Mouse (Mus musculus): Measurements from ENCODE around the gene Grik5.

Grik5 gene

DNA sequence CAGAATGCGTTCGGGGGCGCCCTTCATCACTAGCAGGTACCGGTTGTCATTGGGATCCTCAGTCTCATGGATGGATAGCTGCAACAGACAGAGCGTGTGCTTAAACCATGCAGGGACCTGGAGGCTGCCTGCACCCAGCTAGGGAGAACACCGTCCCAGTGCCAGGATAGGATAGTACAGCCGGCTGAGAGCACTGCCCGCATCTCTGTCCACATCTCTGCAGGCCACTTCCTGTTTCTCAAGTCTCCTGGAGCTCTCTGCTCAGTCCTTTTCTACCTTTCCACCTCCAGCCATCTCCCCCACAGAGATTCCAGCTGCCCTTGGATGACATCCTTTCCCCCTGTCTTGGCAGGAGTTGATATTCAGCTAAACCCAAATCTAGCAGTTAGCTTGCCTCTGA lies 81.7 kb downstream of the Grik5 start:
- DNase-seq (ENCODE audit: low spot score in 2 of 2): no peak

DNA sequence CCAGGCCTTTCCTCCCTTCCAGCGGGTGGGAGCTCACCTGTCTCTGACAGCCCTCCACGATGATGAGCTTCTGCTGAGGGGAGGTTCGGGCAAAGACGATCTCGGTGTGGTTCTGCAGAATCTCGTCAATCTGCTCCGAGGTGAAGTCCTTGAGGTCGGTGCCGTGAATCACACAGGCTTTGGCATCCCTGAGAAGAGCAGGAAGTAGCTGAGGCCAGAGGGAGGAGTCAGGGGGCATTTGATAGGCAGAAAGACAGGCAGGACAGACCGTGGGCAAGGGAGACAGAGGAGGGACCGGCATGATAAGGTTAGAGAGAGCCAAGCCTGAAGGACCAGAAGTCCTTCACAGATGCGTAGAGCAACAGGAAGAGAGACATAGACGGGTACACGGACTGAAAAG lies 84.2 kb downstream of the Grik5 start:
- no peak for DNase-seq (ENCODE audit: low spot score in 2 of 2)

DNA sequence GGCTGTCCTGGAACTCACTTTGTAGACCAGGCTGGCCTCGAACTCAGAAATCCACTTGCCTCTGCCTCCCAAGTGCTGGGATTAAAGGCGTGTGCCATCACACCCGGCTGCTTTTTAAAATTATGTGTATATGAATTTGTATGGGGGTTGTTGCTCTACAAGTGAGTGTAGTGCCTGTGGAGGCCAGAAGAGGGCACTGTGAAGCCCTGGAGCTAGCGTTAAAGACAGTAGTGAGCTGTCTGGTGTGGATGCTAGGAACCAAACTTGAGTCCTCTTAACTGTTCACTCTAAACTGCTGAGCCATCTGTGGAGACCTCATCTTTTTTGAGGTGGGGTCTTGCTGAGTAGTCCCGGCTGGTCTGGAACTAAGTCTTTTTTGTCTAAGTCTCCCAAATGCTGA lies 86.3 kb downstream of the Grik5 start:
- DNase-seq (ENCODE audit: low spot score in 2 of 2): no peak

DNA sequence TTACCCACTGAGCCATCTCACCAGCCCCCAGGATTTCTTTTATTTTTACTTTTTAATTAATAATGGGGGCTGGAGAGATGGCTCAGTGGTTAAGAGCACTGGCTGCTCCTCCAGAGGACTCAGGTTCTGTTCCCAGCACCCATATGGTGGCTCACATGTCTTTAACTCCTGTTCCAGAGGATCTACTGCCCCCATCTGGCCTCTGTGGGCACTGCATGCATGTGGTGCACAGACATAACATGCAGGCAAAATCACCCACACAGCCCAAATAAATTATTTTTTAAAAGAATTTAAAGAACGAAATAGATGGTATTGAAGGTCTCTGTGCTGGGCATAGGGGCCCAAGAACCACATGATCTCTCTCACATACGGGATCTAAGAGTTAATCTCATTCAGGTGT lies 87.8 kb downstream of the Grik5 start:
- DNase-seq (ENCODE audit: low spot score in 2 of 2): no peak

DNA sequence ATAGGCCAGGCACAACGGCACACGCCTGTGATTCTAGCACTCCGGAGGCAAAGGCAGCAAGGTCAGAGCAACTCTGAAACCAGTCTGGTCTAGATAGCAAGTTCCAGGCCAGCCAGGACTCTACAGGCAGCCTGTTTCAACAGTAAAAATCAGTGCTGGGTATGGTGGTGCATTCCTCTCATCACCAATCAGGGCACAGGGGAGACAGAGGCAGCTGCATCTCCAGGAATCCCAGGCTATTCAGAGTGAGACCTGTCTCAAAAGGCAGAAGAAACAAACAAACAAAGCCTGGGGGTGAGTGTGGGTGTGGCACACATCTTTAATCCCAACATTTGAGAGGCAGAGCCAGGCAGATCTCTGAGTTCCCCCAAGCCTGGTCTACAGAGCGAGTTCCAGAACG lies 88.8 kb downstream of the Grik5 start:
- no peak for DNase-seq (ENCODE audit: low spot score in 2 of 2)

GRCm38 (mm10) chr7:24980439-24980838 lies 91.7 kb downstream of the Grik5 start:
- DNase-seq (ENCODE audit: low spot score in 2 of 2): no peak

GRCm38 (mm10) chr7:24978781-24979180 lies 93.4 kb downstream of the Grik5 start:
- DNase-seq (ENCODE audit: low spot score in 2 of 2): no peak

DNA sequence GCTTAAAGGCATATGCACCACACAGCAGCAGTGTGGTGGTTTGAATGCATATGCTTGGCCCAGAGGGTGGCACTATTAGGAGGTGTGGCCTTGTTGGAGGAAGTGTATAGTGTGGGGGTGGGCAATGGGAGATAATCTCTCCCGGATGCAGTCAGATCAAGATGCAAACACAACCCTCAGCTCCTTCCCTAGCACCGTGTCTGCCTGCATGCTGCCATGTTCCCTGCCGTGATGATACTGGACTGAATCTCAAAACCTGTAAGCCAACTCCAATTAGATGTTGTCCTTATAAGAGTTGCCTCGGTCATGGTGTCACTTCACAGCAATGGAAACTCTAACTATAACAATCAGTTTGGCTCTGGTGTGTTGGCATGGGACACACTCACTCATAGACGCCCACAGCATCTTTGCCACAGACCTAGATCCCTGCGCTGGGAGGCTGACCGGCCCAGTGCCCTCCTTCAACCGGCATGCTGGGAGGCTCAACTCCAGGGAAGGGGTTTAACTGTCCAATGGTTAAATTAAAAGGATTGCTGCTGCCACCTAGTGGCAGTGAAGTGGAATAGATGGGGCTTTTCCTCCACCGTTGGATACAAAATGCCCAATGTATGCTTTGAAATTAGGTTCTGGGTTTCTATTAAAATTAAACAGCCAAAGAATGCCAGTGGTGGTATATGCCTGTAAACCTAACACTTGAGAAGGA lies 97.1 kb downstream of the Grik5 start:
- no peak for DNase-seq (ENCODE audit: low spot score in 2 of 2)

GRCm38 (mm10) chr7:24973902-24974301 lies 98.2 kb downstream of the Grik5 start:
- no peak for DNase-seq (ENCODE audit: low spot score in 2 of 2)

DNA sequence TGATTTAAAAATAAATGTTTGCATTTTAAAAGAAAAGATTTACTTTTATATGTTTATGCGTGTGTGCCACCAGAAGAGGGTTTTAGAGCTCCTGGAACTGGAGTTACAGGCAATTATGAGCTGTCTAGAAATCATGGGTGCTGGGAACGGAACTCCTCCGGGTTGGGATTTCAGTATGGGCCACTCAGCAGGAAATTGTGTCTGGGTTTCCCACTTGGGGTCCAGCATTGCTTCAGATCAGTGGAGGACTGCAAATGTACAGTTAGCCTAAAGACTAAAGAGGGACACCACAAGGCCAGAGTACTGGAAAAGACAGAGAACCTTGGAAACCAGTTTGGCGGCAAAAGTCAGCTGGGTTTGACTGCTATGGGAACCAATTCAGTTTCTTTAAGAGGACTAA lies 98.9 kb downstream of the Grik5 start:
- no peak for DNase-seq (ENCODE audit: low spot score in 2 of 2)

GRCm38 (mm10) chr7:24971972-24972893 lies 99.9 kb downstream of the Grik5 start, which contains the start of gene Rabac1:
Gene Rabac1 (minus strand): TSS chr7:24972754.
- peak; percentile 92 to 96 for DNase-seq (ENCODE audit: low spot score in 2 of 2)

DNA sequence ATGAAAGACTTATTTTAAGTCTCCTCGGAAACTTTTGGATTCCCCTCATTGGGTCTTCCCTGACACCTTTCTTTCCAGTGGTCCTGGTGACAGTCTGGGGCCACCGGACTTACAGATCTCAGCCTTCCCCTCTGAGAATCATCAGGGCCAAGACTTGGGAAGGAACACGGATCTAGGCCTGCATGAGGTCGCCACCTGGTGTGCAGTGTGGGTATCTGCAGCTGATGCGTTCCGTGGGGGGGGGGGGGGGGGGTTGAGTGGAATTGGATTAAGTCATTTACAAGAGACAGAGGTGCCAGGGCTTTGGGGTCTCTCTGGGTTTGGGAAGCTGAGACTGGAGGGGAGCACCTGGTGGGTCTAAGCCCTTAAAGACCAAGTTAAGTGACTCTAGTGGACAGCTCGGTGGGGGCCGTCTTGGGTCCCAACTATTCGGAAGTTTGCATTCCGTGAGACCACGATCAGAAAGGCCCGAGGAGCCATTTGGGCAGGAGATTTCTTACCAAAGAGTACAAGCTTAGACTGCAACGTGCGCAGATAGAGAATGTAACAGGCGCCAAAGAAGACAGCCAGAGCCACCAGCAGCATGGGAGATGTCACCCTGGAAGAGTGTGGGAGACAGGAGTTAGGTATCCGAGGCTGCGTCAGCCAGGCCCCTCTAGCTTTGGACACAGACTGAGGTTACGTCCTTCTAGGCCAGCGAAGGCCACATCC lies 100.7 kb downstream of the Grik5 start:
- DNase-seq (ENCODE audit: low spot score in 2 of 2): no peak

DNA sequence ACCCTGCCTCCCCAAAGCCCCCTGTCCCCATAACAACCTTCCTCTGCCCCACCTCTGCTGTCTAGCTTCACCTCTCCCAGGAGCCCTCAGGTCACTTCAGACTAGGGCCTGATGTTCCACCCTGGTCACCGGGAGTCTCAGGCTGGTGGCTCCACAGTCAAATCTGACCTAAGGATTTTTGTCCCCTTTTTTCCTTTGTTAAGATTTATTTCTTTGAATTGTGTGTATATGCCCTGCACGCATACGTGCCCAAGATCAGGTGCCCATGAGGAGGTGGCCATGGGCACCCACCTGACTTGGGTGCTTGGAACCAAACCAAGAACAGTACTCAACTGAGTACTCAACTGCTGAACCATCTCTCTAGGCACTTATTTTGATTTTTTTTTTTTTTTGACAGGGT lies 101.8 kb downstream of the Grik5 start:
- no peak for DNase-seq (ENCODE audit: low spot score in 2 of 2)

DNA sequence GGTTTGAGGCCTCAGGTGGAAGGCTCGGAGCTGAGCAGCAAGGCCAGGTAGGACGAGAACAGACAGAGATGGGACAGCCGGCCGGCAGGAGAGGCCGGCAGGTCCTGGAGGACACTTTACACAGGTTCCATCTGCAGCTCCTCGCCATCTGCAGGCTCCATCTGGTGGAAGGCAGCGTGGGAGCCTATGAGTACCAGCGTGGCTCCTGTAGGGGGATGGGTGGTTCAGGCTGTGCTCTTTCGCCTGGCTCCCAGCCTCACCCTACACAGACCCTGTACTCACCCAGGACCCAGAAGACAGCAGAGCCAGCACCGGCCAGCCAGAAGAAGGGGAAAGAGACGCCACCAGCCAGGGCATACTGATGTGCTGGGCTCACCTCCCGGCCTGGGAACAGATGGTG lies 102.3 kb downstream of the Grik5 start:
- peak in 1 of 2 experiments; percentile 71 for DNase-seq (ENCODE audit: low spot score in 2 of 2)

- DNase-seq (ENCODE audit: low spot score in 2 of 2): no peak
Measured at GRCm38 (mm10) chr7:24968463-24968862, 103.7 kb downstream of the Grik5 start.

- DNase-seq (ENCODE audit: low spot score in 2 of 2): no peak
Measured at GRCm38 (mm10) chr7:24967966-24968365, 104.2 kb downstream of the Grik5 start.

DNA sequence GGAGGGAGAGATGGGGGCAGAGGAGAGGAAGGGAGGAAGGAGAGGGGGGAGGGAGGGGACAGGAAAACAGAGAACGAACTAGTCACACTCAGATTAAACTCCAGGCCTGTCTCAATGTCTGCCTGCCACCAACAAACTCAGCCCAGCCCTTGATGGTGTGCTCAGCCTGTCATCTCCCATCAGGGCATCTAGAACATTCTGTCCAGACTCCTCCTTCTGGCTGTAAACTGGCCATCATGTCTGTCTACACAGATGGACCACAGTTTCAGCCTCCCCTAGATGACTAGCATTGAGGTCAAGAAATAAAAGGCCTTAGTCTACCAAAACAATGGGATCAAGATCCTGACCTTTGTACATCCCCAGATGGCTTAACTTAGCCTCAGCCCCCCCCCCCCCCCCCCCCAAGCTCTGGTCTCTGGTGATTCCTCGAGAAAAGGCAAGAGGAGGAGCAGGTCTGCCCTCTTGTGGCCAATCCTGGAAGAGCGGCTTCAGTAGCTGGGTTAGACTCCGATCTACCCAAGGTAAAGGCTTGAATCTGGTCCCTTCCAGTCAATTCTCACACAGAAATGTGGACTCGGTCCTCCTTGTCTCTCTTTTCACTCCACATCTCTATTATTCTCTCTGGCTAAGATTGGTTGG lies 107.1 kb downstream of the Grik5 start:
- DNase-seq (ENCODE audit: low spot score in 2 of 2): peak; percentile 83 to 91

GRCm38 (mm10) chr7:24964288-24964687 lies 107.9 kb downstream of the Grik5 start:
- DNase-seq (ENCODE audit: low spot score in 2 of 2): no peak
